17 mouse cellular contexts compared by ENCODE assay signal in the genomic region with DNA sequence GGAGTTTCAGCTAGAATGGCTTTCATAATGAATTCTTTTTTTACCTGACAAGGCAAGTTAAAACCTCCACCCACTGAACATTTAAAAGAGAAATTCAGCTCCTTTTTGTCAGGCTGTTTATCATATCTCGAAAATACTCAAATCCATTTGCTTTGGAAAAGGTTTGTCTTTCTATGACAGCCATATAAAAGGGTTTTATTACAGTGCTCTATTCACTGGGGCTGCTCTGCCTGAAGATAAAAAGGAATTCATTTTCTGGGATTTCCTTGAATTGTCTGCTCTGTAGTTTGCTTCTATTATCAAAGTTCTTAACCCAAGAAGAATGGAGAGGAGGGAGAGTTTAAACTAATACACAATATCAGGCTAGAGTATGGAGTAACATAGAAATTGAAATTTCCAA.
"Had no signal": no experiment of that assay in that cellular context is flagged by ENCODE, and none has a peak within 500 bp of the region (broad histone marks: within the 10 kb centered on the region; RNA-seq: fewer than 3 reads in every experiment).

No protein-coding gene starts in this region.

- H3K4me1 ChIP-seq: midbrain, embryonic 10.5 days; neural tube, embryonic 13.5 days; neural tube, embryonic 15.5 days had no signal

- DNase-seq: lung, adult 18-20 months; lung, embryonic 14.5 days; lung, postnatal 10 days; lung, postnatal 4 days; retina, postnatal 1 day; right cerebral cortex, adult 18-20 months; right cerebral cortex, postnatal 25 days; right cerebral cortex, postnatal 4 days; spleen, adult 18-20 months; thymus, adult 18-20 months; thymus, postnatal 14 days; thymus, postnatal 36 days had no signal

- H3K4me2 ChIP-seq: lung, embryonic 14.5 days; neural tube, embryonic 13.5 days; neural tube, embryonic 15.5 days had no signal

- H3K9me3 ChIP-seq: midbrain, embryonic 10.5 days; neural tube, embryonic 13.5 days; neural tube, embryonic 15.5 days had no signal

- H3K36me3 ChIP-seq: midbrain, embryonic 10.5 days; neural tube, embryonic 13.5 days; neural tube, embryonic 15.5 days had no signal

- H3K4me3 ChIP-seq: midbrain, embryonic 10.5 days; myocyte; neural tube, embryonic 13.5 days; neural tube, embryonic 15.5 days had no signal

- H3K9ac ChIP-seq: liver, embryonic 14.5 days; lung, embryonic 14.5 days; neural tube, embryonic 13.5 days; neural tube, embryonic 15.5 days had no signal

- H3K27ac ChIP-seq: liver, embryonic 14.5 days; midbrain, embryonic 10.5 days; neural tube, embryonic 13.5 days; neural tube, embryonic 15.5 days had no signal

- H3K27me3 ChIP-seq: neural tube, embryonic 13.5 days; neural tube, embryonic 15.5 days had no signal
